Mouse (Mus musculus): ENCODE results near the gene Sfrp5. TPM values are rescaled to one million over a fixed set of nuclear protein-coding genes. Genes with fewer than 3 reads are reported as not detected.

Sfrp5 gene
- polyA plus RNA-seq, 2 experiments = 5.4 to 7.2 TPM

- WGBS = 39% methylated on average over 8 of the region's 8 CpGs
- Histone ChIP-seq H3K27me3 (ENCODE audit: control insufficient read depth, insufficient read depth, low read length) (no peaks in the 10 kb centered on the region), H3K9ac (ENCODE audit: low read depth, low read length, severe bottlenecking) (no peak overlapping the region), H3K27ac (replicated peaks; ENCODE audit: low read depth, low read length) (no peak overlapping the region), H3K4me2 (replicated peaks; ENCODE audit: low read depth, low read length, severe bottlenecking) (no peak overlapping the region), H3K4me3 (replicated peaks; ENCODE audit: low read length) (no peak overlapping the region), H3K36me3 (ENCODE audit: control insufficient read depth, insufficient read depth, low read length) (no peaks in the 10 kb centered on the region), H3K9me3 (ENCODE audit: control insufficient read depth, low read length) (no peaks in the 10 kb centered on the region), H3K4me1 (ENCODE audit: control insufficient read depth, insufficient read depth, low read length) (no peaks in the 10 kb centered on the region)
- TF ChIP-seq POLR2A (IDR thresholded peaks at IDR 0.05; ENCODE audit: borderline replicate concordance, extremely low read depth, insufficient read depth, insufficient read length) = no peak
- ATAC-seq (ENCODE audit: low FRiP score, low read depth) = no peak
- DNase-seq (ENCODE audit: low spot score) = no peak
Measured at GRCm38 (mm10) chr19:42240881-42241280, 38.8 kb upstream of the Sfrp5 start.

- Histone ChIP-seq H3K4me2 (replicated peaks; ENCODE audit: low read depth, low read length, severe bottlenecking) (no peak overlapping the region), H3K9me3 (ENCODE audit: control insufficient read depth, low read length) (no peaks in the 10 kb centered on the region), H3K27ac (replicated peaks; ENCODE audit: low read depth, low read length) (no peak overlapping the region), H3K9ac (ENCODE audit: low read depth, low read length, severe bottlenecking) (no peak overlapping the region), H3K27me3 (ENCODE audit: control insufficient read depth, insufficient read depth, low read length) (no peaks in the 10 kb centered on the region), H3K4me3 (replicated peaks; ENCODE audit: low read length) (no peak overlapping the region), H3K4me1 (ENCODE audit: control insufficient read depth, insufficient read depth, low read length) (no peaks in the 10 kb centered on the region), H3K36me3 (ENCODE audit: control insufficient read depth, insufficient read depth, low read length) (no peaks in the 10 kb centered on the region)
- ATAC-seq (ENCODE audit: low FRiP score, low read depth) (no peak), DNase-seq (ENCODE audit: low spot score) (no peak)
- WGBS = 61% methylated on average over 7 of the region's 7 CpGs
- TF ChIP-seq POLR2A (IDR thresholded peaks at IDR 0.05; ENCODE audit: borderline replicate concordance, extremely low read depth, insufficient read depth, insufficient read length) = no peak
Measured at GRCm38 (mm10) chr19:42238341-42238715, 36.3 kb upstream of the Sfrp5 start.

- Histone ChIP-seq H3K4me1 (ENCODE audit: control insufficient read depth, insufficient read depth, low read length) (no peaks in the 10 kb centered on the region), H3K36me3 (ENCODE audit: control insufficient read depth, insufficient read depth, low read length) (no peaks in the 10 kb centered on the region), H3K9ac (ENCODE audit: low read depth, low read length, severe bottlenecking) (no peak overlapping the region), H3K4me3 (replicated peaks; ENCODE audit: low read length) (no peak overlapping the region), H3K27ac (replicated peaks; ENCODE audit: low read depth, low read length) (no peak overlapping the region), H3K4me2 (replicated peaks; ENCODE audit: low read depth, low read length, severe bottlenecking) (no peak overlapping the region), H3K27me3 (ENCODE audit: control insufficient read depth, insufficient read depth, low read length) (no peaks in the 10 kb centered on the region), H3K9me3 (ENCODE audit: control insufficient read depth, low read length) (no peaks in the 10 kb centered on the region)
- TF ChIP-seq POLR2A (IDR thresholded peaks at IDR 0.05; ENCODE audit: borderline replicate concordance, extremely low read depth, insufficient read depth, insufficient read length) = no peak
- ATAC-seq (ENCODE audit: low FRiP score, low read depth) (no peak), DNase-seq (ENCODE audit: low spot score) (no peak)
- 16% methylated on average over 4 of the region's 4 CpGs for WGBS
Measured at GRCm38 (mm10) chr19:42237602-42238340, 35.7 kb upstream of the Sfrp5 start.

GRCm38 (mm10) chr19:42230986-42231385 is 28.9 kb upstream of the Sfrp5 start:
- DNase-seq (ENCODE audit: low spot score) (no peak), ATAC-seq (ENCODE audit: low FRiP score, low read depth) (no peak)
- Histone ChIP-seq H3K27me3 (ENCODE audit: control insufficient read depth, insufficient read depth, low read length) (no peaks in the 10 kb centered on the region), H3K4me1 (ENCODE audit: control insufficient read depth, insufficient read depth, low read length) (no peaks in the 10 kb centered on the region), H3K4me2 (replicated peaks; ENCODE audit: low read depth, low read length, severe bottlenecking) (no peak overlapping the region), H3K36me3 (ENCODE audit: control insufficient read depth, insufficient read depth, low read length) (no peaks in the 10 kb centered on the region), H3K9ac (ENCODE audit: low read depth, low read length, severe bottlenecking) (no peak overlapping the region), H3K4me3 (replicated peaks; ENCODE audit: low read length) (no peak overlapping the region), H3K9me3 (ENCODE audit: control insufficient read depth, low read length) (no peaks in the 10 kb centered on the region), H3K27ac (replicated peaks; ENCODE audit: low read depth, low read length) (no peak overlapping the region)
- TF ChIP-seq POLR2A (IDR thresholded peaks at IDR 0.05; ENCODE audit: borderline replicate concordance, extremely low read depth, insufficient read depth, insufficient read length) = no peak
- WGBS = 84% methylated on average over 13 of the region's 13 CpGs

GRCm38 (mm10) chr19:42230288-42230568 is 28.2 kb upstream of the Sfrp5 start:
- H3K4me2 ChIP-seq (replicated peaks; ENCODE audit: low read depth, low read length, severe bottlenecking) = no peak overlapping the region
- no peaks in the 10 kb centered on the region for H3K27me3 ChIP-seq (ENCODE audit: control insufficient read depth, insufficient read depth, low read length)
- H3K4me3 ChIP-seq (replicated peaks; ENCODE audit: low read length) = no peak overlapping the region
- H3K27ac ChIP-seq (replicated peaks; ENCODE audit: low read depth, low read length) = no peak overlapping the region
- no peak for DNase-seq (ENCODE audit: low spot score)
- ATAC-seq (ENCODE audit: low FRiP score, low read depth) = no peak
- TF ChIP-seq POLR2A (IDR thresholded peaks at IDR 0.05; ENCODE audit: borderline replicate concordance, extremely low read depth, insufficient read depth, insufficient read length) = no peak
- no peaks in the 10 kb centered on the region for H3K4me1 ChIP-seq (ENCODE audit: control insufficient read depth, insufficient read depth, low read length)
- H3K36me3 ChIP-seq (ENCODE audit: control insufficient read depth, insufficient read depth, low read length) = no peaks in the 10 kb centered on the region
- 66% methylated on average over 5 of the region's 5 CpGs for WGBS
- no peak overlapping the region for H3K9ac ChIP-seq (ENCODE audit: low read depth, low read length, severe bottlenecking)
- no peaks in the 10 kb centered on the region for H3K9me3 ChIP-seq (ENCODE audit: control insufficient read depth, low read length)
